ENCODE assay signal across 8 mouse cellular contexts in genomic region chr3:89484766-89485524, GRCm38 (mm10). TPM values are rescaled to one million over a fixed set of nuclear protein-coding genes. Genes with fewer than 3 reads are reported as not detected.
DNase-seq lines count a peak whose midpoint lies in the region; ATAC-seq lines count a peak whose summit lies in the region.

No protein-coding gene starts in this region.

- no peaks in the 10 kb centered on the region for H3K9me3 ChIP-seq in hindbrain, embryonic 12.5 days (replicated peaks)

- WGBS in hindbrain, embryonic 12.5 days, result 22% methylated on average over 24 of the region's 24 CpGs

- H3K27me3 ChIP-seq in hindbrain, embryonic 12.5 days, result peaks cover 8% of the 10 kb centered on the region; the same call in 1 of the 2 replicates

- peak; percentile 67 for DNase-seq in Muller cell, postnatal 12 days (ENCODE audit: inconsistent ontology term)
- peak; percentile 34 for DNase-seq in cerebellum, adult 9-11 months
- DNase-seq in frontal cortex, postnatal 14 days (ENCODE audit: low spot score in 2 of 2), result peak; percentile 24 to 55
- peak; percentile 35 to 73 for DNase-seq in layer of hippocampus, postnatal 25 days (ENCODE audit: extremely low spot score in 1 of 2, low spot score in 1 of 2)
- peak; percentile 81 for DNase-seq in lung, postnatal 25 days (ENCODE audit: low spot score)
- peak; percentile 81 for DNase-seq in retina, postnatal 1 day
- DNase-seq in thymus, postnatal 4 days, result peak; percentile 92

- ATAC-seq in hindbrain, embryonic 12.5 days (ENCODE audit: low FRiP score), result peak; percentile 58; the same call in 1 of the 2 replicates

- no peak overlapping the region for H3K27ac ChIP-seq in hindbrain, embryonic 12.5 days

- H3K4me1 ChIP-seq in hindbrain, embryonic 12.5 days, result no peaks in the 10 kb centered on the region

- no peaks in the 10 kb centered on the region for H3K36me3 ChIP-seq in hindbrain, embryonic 12.5 days

- no peak overlapping the region for H3K9ac ChIP-seq in hindbrain, embryonic 12.5 days

- H3K4me3 ChIP-seq in hindbrain, embryonic 12.5 days, result no peak overlapping the region

- H3K4me2 ChIP-seq in hindbrain, embryonic 12.5 days (replicated peaks), result peak overlapping the region; percentile 18

RNA-seq across cellular contexts. Expression of gene Pmvk, which starts 30.6 kb away (rescaled TPM):
- 73.5 and 74.5 TPM in 2 replicates for polyA plus RNA-seq in hindbrain, embryonic 12.5 days (2016; fragmentation: Nextera tagmentation; extraction: Ambion mirVana)
- total RNA-seq in layer of hippocampus, postnatal 25 days (2021), result 10 to 100 TPM; 31.3 to 37.9 TPM

RNA-seq across cellular contexts. Expression of gene Kcnn3, which starts 35.0 kb away (rescaled TPM):
- polyA plus RNA-seq in hindbrain, embryonic 12.5 days (2016; fragmentation: Nextera tagmentation; extraction: Ambion mirVana), result 4.0 and 4.2 TPM in 2 replicates
- total RNA-seq in layer of hippocampus, postnatal 25 days (2021), result 10 to 100 TPM; 22.9 to 23.5 TPM

RNA-seq across cellular contexts. Expression of gene Pbxip1, which starts 48.4 kb away (rescaled TPM):
- 25.3 and 26.2 TPM in 2 replicates for polyA plus RNA-seq in hindbrain, embryonic 12.5 days (2016; fragmentation: Nextera tagmentation; extraction: Ambion mirVana)
- total RNA-seq in layer of hippocampus, postnatal 25 days (2021), result 10 to 100 TPM; 40.0 to 46.4 TPM

RNA-seq across cellular contexts. Expression of gene Pygo2, which starts 54.9 kb away (rescaled TPM):
- polyA plus RNA-seq in hindbrain, embryonic 12.5 days (2016; fragmentation: Nextera tagmentation; extraction: Ambion mirVana), result 63.8 and 66.1 TPM in 2 replicates
- 10 to 100 TPM; 55.4 to 59.7 TPM for total RNA-seq in layer of hippocampus, postnatal 25 days (2021)

Comparison
In these comparisons a context has a peak if more than half of its experiments do, and no peak if none do; other contexts are left out.
1. DNase-seq: peak in every context shown above with its lines; median percentile 92 in thymus, postnatal 4 days; 81 in lung, postnatal 25 days; 81 in retina, postnatal 1 day; 67 in Muller cell, postnatal 12 days; 54 in layer of hippocampus, postnatal 25 days; 40 in frontal cortex, postnatal 14 days; 34 in cerebellum, adult 9-11 months.